Mouse (Mus musculus): ENCODE results near the gene Jmjd7. TPM values are rescaled to one million over a fixed set of nuclear protein-coding genes. Genes with fewer than 3 reads are reported as not detected.

Gene Jmjd7
- polyA plus RNA-seq, 1 experiment = 13.0 TPM

GRCm38 (mm10) chr2:120068555-120069465 is 41.5 kb downstream of the Jmjd7 start:
- TF ChIP-seq CTCF (IDR thresholded peaks at IDR 0.05; ENCODE audit: control insufficient read depth, insufficient read depth, low read length) = peak; percentile 60
- no peak for TF ChIP-seq POLR2A (IDR thresholded peaks at IDR 0.05; ENCODE audit: borderline replicate concordance, control insufficient read depth, low read depth, low read length)
- Histone ChIP-seq H3K4me1 (ENCODE audit: control insufficient read depth, insufficient read depth, low read length) (no peaks in the 10 kb centered on the region), H3K4me3 (replicated peaks; ENCODE audit: control insufficient read depth, low read depth, low read length) (no peak overlapping the region), H3K27ac (ENCODE audit: control insufficient read depth, insufficient read depth, low read depth, low read length, poor library complexity) (no peak overlapping the region)
- 59% methylated on average over 16 of the region's 16 CpGs for WGBS

GRCm38 (mm10) chr2:120069466-120069990 is 42.2 kb downstream of the Jmjd7 start:
- TF ChIP-seq POLR2A (IDR thresholded peaks at IDR 0.05; ENCODE audit: borderline replicate concordance, control insufficient read depth, low read depth, low read length) (no peak), CTCF (IDR thresholded peaks at IDR 0.05; ENCODE audit: control insufficient read depth, insufficient read depth, low read length) (no peak)
- WGBS = 59% methylated on average over 8 of the region's 8 CpGs
- no peak overlapping the region for H3K4me3 ChIP-seq (replicated peaks; ENCODE audit: control insufficient read depth, low read depth, low read length)
- H3K27ac ChIP-seq (ENCODE audit: control insufficient read depth, insufficient read depth, low read depth, low read length, poor library complexity) = no peak overlapping the region
- no peaks in the 10 kb centered on the region for H3K4me1 ChIP-seq (ENCODE audit: control insufficient read depth, insufficient read depth, low read length)

DNA sequence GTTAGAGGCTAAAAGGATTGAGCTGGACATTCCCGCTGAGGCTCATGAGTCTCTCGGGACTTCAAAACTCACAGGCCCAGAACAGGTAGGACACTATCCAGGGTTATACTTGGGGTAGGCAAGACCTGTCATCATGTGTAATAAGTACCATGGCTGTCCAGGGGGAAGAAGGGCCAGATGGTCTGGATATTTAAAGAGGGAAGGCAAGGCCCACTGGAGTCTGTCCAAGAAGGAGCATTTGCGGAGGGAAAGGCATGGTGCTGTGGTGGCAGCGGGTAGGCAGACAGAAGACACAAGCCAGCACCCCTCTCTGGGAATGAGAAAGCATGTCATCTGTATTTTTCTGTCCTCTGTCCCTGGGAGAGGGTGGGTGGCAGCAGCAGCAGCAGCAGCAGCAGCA is 46.8 kb downstream of the Jmjd7 start:
- Histone ChIP-seq H3K27ac (ENCODE audit: control insufficient read depth, insufficient read depth, low read depth, low read length, poor library complexity) (no peak overlapping the region), H3K4me3 (replicated peaks; ENCODE audit: control insufficient read depth, low read depth, low read length) (no peak overlapping the region), H3K4me1 (ENCODE audit: control insufficient read depth, insufficient read depth, low read length) (no peaks in the 10 kb centered on the region)
- WGBS = 94% methylated on average over 4 of the region's 4 CpGs
- TF ChIP-seq CTCF (IDR thresholded peaks at IDR 0.05; ENCODE audit: control insufficient read depth, insufficient read depth, low read length) (no peak), POLR2A (IDR thresholded peaks at IDR 0.05; ENCODE audit: borderline replicate concordance, control insufficient read depth, low read depth, low read length) (no peak)

DNA sequence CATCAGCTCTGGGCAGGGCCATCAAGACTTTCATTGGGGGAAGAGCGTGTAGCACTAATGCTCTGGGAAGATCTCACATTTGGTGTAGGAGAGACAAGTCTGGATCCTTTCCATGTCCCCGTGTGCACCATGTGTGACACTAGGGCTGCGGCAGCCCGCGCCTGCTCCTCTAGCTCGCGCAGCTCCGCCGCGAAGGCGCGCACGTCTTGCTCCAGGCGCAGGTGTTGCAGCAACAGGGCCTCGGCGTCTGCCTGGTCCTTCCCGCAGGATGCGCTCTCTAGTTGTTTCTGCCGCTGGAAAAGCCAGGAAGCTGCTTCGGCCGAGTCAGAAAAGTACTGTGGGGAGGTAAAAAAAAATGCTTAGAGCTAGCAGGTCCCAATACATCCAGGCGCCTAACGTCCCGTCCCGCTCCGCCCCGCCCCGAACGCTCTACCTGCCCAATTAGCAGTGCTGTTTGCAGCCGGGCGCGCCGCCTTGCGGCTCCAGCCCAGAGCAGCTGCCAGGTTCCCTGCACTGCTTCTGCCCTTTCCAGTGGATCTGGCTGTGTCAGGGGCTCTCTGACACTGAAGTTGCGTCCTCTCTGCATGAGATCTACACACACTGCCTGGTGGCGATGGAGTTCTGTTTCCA is 48.9 kb downstream of the Jmjd7 start:
- TF ChIP-seq POLR2A (IDR thresholded peaks at IDR 0.05; ENCODE audit: borderline replicate concordance, control insufficient read depth, low read depth, low read length) = no peak
- TF ChIP-seq CTCF (IDR thresholded peaks at IDR 0.05; ENCODE audit: control insufficient read depth, insufficient read depth, low read length) = peak; percentile 24; the same call in 1 of the 2 replicates
- Histone ChIP-seq H3K27ac (ENCODE audit: control insufficient read depth, insufficient read depth, low read depth, low read length, poor library complexity) (no peak overlapping the region), H3K4me3 (replicated peaks; ENCODE audit: control insufficient read depth, low read depth, low read length) (no peak overlapping the region), H3K4me1 (ENCODE audit: control insufficient read depth, insufficient read depth, low read length) (no peaks in the 10 kb centered on the region)
- 3% methylated on average over 36 of the region's 36 CpGs for WGBS

Other genes with a start within 250 kb of the Jmjd7 start
- gene Rpap1, start 239.9 kb upstream of the Jmjd7 start, polyA plus RNA-seq (2011; ENCODE audit: insufficient read depth, insufficient read length, low replicate concordance, missing spikeins) = 5.9 and 12.6 TPM in 2 replicates
- 0.75 and 4.2 TPM in 2 replicates for gene Tyro3, start 229.8 kb upstream of the Jmjd7 start, polyA plus RNA-seq (2011; ENCODE audit: insufficient read depth, insufficient read length, low replicate concordance, missing spikeins)
- gene Mga, start 130.3 kb upstream of the Jmjd7 start, polyA plus RNA-seq (2011; ENCODE audit: insufficient read depth, insufficient read length, low replicate concordance, missing spikeins) = 11.3 and 22.1 TPM in 2 replicates
- 2.1 and 6.6 TPM in 2 replicates for gene Mapkbp1, start 54.8 kb upstream of the Jmjd7 start, polyA plus RNA-seq (2011; ENCODE audit: insufficient read depth, insufficient read length, low replicate concordance, missing spikeins)
- gene Gm28042, start within 50 bp of the Jmjd7 start, polyA plus RNA-seq (2011; ENCODE audit: insufficient read depth, insufficient read length, low replicate concordance, missing spikeins) = 0.70 and 1.5 TPM in 2 replicates
- gene Pla2g4b, start 5.9 kb downstream of the Jmjd7 start, polyA plus RNA-seq (2011; ENCODE audit: insufficient read depth, insufficient read length, low replicate concordance, missing spikeins) = 0.61 and 3.3 TPM in 2 replicates
- gene Ehd4, start 127.1 kb downstream of the Jmjd7 start, polyA plus RNA-seq (2011; ENCODE audit: insufficient read depth, insufficient read length, low replicate concordance, missing spikeins) = 15.4 and 23.7 TPM in 2 replicates
- gene Pla2g4e, start 217.9 kb downstream of the Jmjd7 start, polyA plus RNA-seq (2011; ENCODE audit: insufficient read depth, insufficient read length, low replicate concordance, missing spikeins) = not detected in 2 replicates